Mouse (Mus musculus) intestine, embryonic 16.5 days (tissue): ENCODE measurements around the gene Reep3. TPM values are rescaled to one million over a fixed set of nuclear protein-coding genes. Genes with fewer than 3 reads are reported as not detected.
A peak's percentile ranks its signal among the peaks of the same experiment; 100 is the strongest.

ENCODE experiments used
- ATAC-seq: fragments of 200-750 bp; cut with Nextera tagmentation; 2 replicates; pipeline ENCODE4 v1.8.0; 2017; ENCODE audit warnings: moderate TSS enrichment, moderate library complexity
- H3K27ac ChIP-seq: fragments of 300-500 bp; sonication (generic); 2 replicates; pipeline ENCODE4 v1.5.1; 2014; ENCODE audit warnings: mild to moderate bottlenecking, low read length
- H3K27me3 ChIP-seq: fragments of 300-500 bp; sonication (generic); replicated peaks from 2 replicates; pipeline ENCODE4 v1.6.1; 2014; ENCODE audit warnings: low read length, control low read depth, mixed read lengths; ENCODE audit not compliant: control insufficient read depth, insufficient read depth
- H3K36me3 ChIP-seq: fragments of 300-500 bp; sonication (generic); 2 replicates; pipeline ENCODE4 v1.6.1; 2014; ENCODE audit warnings: low read length, control low read depth; ENCODE audit not compliant: control insufficient read depth, insufficient read depth
- H3K4me1 ChIP-seq: fragments of 300-500 bp; sonication (generic); 2 replicates; pipeline ENCODE4 v1.6.1; 2014; ENCODE audit warnings: low read length, control low read depth, mixed read lengths; ENCODE audit not compliant: control insufficient read depth, insufficient read depth
- H3K4me2 ChIP-seq: fragments of 300-500 bp; sonication (generic); 2 replicates; pipeline ENCODE4 v1.6.1; 2014; ENCODE audit warnings: low read depth, low read length, control low read depth
- H3K4me3 ChIP-seq: fragments of 300-500 bp; sonication (generic); 2 replicates; pipeline ENCODE4 v1.5.1; 2014; ENCODE audit warnings: mild to moderate bottlenecking, low read length
- H3K9ac ChIP-seq: fragments of 300-500 bp; sonication (generic); 2 replicates; pipeline ENCODE4 v1.6.1; 2014; ENCODE audit warnings: low read depth, low read length
- H3K9me3 ChIP-seq: fragments of 300-500 bp; sonication (generic); 2 replicates; pipeline ENCODE4 v1.6.1; 2016; ENCODE audit warnings: low read length, control low read depth; ENCODE audit not compliant: control insufficient read depth
- WGBS: fragments of 180-500 bp; shearing (Covaris S2); extraction: QIAGEN DNeasy Blood & Tissue Kit; methylation state at CpG from one replicate; pipeline ENCODE4 v1.1.7; 2014; 5-methylcytosine and 5-hydroxymethylcytosine counted together
- polyA plus RNA-seq: library from polyadenylated mRNA; unstranded; fragments of >200 nt; fragmentation: Nextera tagmentation; extraction: Ambion mirVana; gene quantifications from 2 replicates; pipeline ENCODE4 v1.2.1, GENCODE M21; 2015

The Reep3 gene
- polyA plus RNA-seq, 1 experiment from 2014 or later, result 36.2 TPM

DNA sequence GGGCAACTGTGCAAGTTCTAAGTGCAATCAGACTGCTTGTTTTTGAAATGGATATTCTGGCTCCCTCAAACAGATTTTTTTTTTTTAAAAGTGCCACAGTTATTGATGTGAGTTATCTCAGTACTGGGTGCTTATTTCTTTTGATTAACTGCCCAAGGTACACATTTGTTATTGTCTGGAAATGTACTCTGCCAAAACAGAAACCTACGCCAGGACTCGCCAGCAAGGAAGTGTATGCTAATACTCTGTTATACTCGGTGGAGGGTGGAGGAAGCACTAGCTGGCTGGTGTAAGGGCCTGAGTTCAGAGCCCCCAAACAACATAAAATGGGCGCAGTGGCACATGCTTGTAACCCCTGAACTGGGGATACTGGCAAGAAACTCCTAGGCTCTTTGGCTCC is 34.9 kb downstream of the Reep3 start:
- H3K4me3 ChIP-seq, result no peak overlapping the region
- H3K27me3 ChIP-seq, result no peaks in the 10 kb centered on the region
- ATAC-seq, result 0 out of 2 replicates have a peak, but pooled peaks have one; percentile 45
- no peak overlapping the region for H3K4me2 ChIP-seq
- H3K9ac ChIP-seq, result no peak overlapping the region; the same call in 1 of the 2 replicates
- 37% methylated on average over 4 of the region's 4 CpGs for WGBS
- no peak overlapping the region; the same call in 1 of the 2 replicates for H3K27ac ChIP-seq
- peaks cover 11% of the 10 kb centered on the region for H3K4me1 ChIP-seq
- no peaks in the 10 kb centered on the region for H3K9me3 ChIP-seq
- H3K36me3 ChIP-seq, result no peaks in the 10 kb centered on the region

- no peaks in the 10 kb centered on the region for H3K27me3 ChIP-seq
- no peak overlapping the region; the same call in 1 of the 2 replicates for H3K27ac ChIP-seq
- no peak overlapping the region for H3K9ac ChIP-seq
- peaks cover 13% of the 10 kb centered on the region for H3K4me1 ChIP-seq
- no peaks in the 10 kb centered on the region for H3K36me3 ChIP-seq
- no peak overlapping the region for H3K4me2 ChIP-seq
- 51% methylated on average over 10 of the region's 10 CpGs for WGBS
- no peak overlapping the region for H3K4me3 ChIP-seq
- no peak for ATAC-seq
- no peaks in the 10 kb centered on the region for H3K9me3 ChIP-seq
Observed at GRCm38 (mm10) chr10:67061367-67061801, 35.4 kb downstream of the Reep3 start.

DNA sequence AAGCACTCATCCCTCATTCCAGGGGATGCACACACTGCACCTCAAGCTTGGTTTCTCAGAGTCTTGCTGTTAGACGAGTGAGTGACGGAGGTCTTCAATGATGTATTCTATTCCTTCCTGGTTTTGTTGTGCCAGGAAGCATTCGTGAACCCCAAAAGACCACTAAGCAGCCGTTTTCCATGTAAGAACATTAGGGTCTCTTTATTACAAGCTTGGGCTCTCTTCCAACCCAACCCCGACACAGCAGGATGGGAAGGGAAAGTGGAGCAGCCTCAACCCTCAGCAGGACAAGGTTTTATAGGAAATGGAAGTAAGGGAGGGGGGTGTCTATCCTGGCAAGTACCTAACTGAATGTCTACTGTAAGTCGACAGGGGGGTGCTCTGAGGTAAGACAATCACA is 38.0 kb downstream of the Reep3 start:
- peak overlapping the region; percentile 12; the same call in 1 of the 2 replicates for H3K27ac ChIP-seq
- peaks cover 15% of the 10 kb centered on the region for H3K4me1 ChIP-seq
- H3K36me3 ChIP-seq, result no peaks in the 10 kb centered on the region
- no peaks in the 10 kb centered on the region for H3K27me3 ChIP-seq
- H3K9ac ChIP-seq, result no peak overlapping the region
- 67% methylated on average over 6 of the region's 6 CpGs for WGBS
- no peak for ATAC-seq
- no peak overlapping the region for H3K4me2 ChIP-seq
- H3K4me3 ChIP-seq, result no peak overlapping the region
- no peaks in the 10 kb centered on the region for H3K9me3 ChIP-seq

DNA sequence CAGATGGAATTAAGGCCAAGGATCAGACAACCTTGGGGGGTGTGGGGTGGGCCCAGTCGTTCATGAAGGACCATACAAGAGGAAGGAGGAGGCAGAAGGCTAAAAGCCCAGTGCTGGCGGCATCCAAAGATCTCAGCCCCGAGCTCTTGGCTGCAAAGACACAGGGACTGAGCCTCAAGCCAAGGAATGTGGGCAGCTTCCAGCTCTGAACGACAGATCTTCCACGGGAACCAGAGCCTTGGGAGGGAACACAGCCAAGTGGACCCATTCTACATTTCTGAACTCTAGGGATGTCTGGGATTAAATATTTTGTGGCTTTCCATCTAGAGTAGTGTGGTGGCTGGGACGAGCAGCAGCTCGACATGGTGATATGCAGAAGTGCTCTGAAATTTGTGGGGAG is 38.4 kb downstream of the Reep3 start:
- no peak for ATAC-seq
- Histone ChIP-seq H3K4me2 (no peak overlapping the region), H3K27me3 (no peaks in the 10 kb centered on the region), H3K4me3 (no peak overlapping the region), H3K4me1 (peaks cover 19% of the 10 kb centered on the region), H3K9me3 (no peaks in the 10 kb centered on the region), H3K27ac (peak overlapping the region; percentile 12; the same call in 1 of the 2 replicates), H3K9ac (no peak overlapping the region), H3K36me3 (no peaks in the 10 kb centered on the region)
- 49% methylated on average over 7 of the region's 7 CpGs for WGBS

- no peak for ATAC-seq
- H3K27ac ChIP-seq, result no peak overlapping the region
- H3K27me3 ChIP-seq, result no peaks in the 10 kb centered on the region
- H3K4me1 ChIP-seq, result peaks cover 19% of the 10 kb centered on the region
- H3K36me3 ChIP-seq, result no peaks in the 10 kb centered on the region
- no peak overlapping the region for H3K9ac ChIP-seq
- H3K4me2 ChIP-seq, result no peak overlapping the region
- 92% methylated on average over 6 of the region's 6 CpGs for WGBS
- H3K9me3 ChIP-seq, result no peaks in the 10 kb centered on the region
- H3K4me3 ChIP-seq, result no peak overlapping the region
Observed at GRCm38 (mm10) chr10:67057696-67058095, 39.0 kb downstream of the Reep3 start.

DNA sequence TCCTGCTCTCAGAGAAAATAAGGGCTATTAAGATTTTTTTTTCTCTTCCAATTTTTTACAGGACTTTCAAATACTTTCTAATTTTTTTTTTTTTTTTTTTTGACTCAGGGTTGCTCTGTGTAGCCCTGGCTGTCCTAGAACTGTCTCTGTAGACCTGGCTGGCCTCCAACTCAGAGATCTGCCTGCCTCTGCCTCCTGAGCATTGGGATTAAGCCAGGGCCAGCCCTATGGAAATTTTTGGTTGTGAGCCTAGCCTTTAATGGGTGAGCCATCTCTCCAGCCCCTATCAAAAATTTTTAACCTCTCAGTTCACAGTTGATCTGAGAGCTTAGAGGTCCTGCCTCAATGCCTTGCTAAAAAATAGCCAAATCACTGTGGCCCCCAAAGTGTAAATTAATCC is 39.5 kb downstream of the Reep3 start:
- no peak for ATAC-seq
- Histone ChIP-seq H3K4me2 (no peak overlapping the region), H3K36me3 (no peaks in the 10 kb centered on the region), H3K9me3 (no peaks in the 10 kb centered on the region), H3K9ac (no peak overlapping the region), H3K27ac (no peak overlapping the region), H3K27me3 (no peaks in the 10 kb centered on the region), H3K4me1 (peaks cover 19% of the 10 kb centered on the region), H3K4me3 (no peak overlapping the region)

DNA sequence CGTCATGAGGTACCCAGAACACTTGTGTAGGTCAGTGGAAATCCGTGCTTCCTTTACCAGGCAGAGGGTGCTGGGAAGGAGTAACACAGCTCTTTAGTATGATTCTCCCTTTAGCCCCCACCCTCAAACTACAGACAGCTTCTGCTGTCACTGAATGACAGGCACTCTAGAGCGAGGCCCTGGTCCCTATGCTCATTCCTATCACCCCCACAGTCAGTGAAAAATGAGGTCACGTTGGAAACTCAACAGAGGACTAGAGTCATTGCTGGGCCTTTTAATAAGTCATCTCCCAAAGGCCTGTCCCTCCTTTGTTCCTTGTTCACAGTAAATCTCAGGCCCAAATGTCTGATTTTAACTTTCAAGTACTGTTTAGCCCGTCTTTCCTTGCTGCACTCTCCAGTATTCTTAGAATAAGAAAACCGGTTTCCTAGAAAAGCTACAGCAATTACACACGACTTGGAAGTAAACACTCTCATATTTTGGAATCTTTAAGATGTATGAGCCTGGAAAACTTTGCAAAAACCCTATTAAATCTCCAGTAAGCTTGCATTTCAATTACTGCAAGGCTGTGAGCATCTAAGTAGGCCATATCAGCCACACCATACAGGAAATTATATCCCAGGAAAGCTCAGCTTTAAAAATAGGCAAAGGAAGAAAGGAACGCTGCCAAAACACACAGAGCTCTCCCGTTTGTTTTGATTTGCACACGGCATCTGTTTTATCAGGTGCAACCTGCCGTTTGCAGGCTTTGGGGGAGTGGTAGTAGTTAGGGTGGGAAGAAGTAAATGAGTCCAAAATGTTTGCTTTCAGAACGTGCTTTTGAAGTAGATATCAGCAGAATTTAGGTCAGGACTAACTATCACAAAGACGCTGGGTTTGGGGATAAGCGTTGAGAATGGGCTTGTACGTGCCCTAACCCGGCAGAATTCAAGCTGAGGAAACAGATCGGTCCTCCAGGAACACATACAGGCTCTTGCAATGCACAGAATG is 40.6 kb downstream of the Reep3 start:
- Histone ChIP-seq H3K4me3 (no peak overlapping the region), H3K4me1 (peaks cover 16% of the 10 kb centered on the region), H3K9ac (no peak overlapping the region), H3K36me3 (no peaks in the 10 kb centered on the region), H3K27me3 (no peaks in the 10 kb centered on the region), H3K4me2 (no peak overlapping the region), H3K9me3 (no peaks in the 10 kb centered on the region), H3K27ac (peak overlapping the region; percentile 69)
- peak; percentile 43; the same call in 1 of the 2 replicates for ATAC-seq
- WGBS, result 36% methylated on average over 17 of the region's 17 CpGs

DNA sequence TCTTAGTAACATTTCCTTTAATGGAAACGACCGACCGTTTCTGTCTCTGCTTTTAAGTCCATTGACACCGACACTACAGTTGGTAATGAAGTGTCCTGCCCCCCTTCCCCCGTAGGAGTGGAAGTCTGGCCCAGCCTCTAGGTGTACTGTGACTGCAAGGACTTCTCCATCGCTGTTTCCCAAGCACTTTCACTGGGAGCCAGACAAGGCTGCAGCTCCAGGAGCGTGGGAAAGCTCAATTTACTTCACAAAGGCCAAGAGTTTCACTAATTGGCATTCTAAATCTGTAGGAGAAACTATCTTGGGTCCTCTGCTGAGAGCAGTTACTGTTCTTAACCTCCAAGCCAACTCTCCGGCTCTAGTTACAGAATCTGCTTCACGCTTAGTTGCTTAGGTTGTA is 43.3 kb downstream of the Reep3 start:
- Histone ChIP-seq H3K36me3 (no peaks in the 10 kb centered on the region), H3K4me2 (no peak overlapping the region), H3K27ac (peak overlapping the region; percentile 57; the same call in 1 of the 2 replicates), H3K27me3 (no peaks in the 10 kb centered on the region), H3K9ac (no peak overlapping the region), H3K4me3 (no peak overlapping the region), H3K9me3 (no peaks in the 10 kb centered on the region), H3K4me1 (peaks cover 18% of the 10 kb centered on the region)
- WGBS, result 46% methylated on average over 9 of the region's 9 CpGs
- no peak for ATAC-seq

DNA sequence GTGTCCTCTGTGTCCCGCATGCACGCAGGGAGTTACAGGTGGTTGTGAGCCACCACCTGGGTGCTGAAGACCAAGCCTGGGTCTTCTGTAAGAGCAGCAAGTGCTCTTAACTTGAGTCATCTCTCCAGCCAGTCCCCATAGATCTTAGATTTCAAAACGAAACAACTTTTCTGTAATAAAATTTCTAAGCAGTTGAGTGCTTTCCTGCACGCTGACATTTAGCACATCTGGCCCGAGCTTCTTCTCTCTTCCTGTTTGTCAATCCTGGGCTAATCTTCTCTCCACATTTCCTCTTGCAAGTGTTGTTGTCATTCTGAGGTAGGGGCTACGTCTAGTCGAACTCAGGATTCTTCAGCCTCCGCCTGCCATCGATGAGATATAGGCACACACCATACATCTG is 44.3 kb downstream of the Reep3 start:
- 60% methylated on average over 9 of the region's 9 CpGs for WGBS
- H3K27ac ChIP-seq, result peak overlapping the region; percentile 22; the same call in 1 of the 2 replicates
- H3K4me2 ChIP-seq, result no peak overlapping the region
- no peaks in the 10 kb centered on the region for H3K36me3 ChIP-seq
- H3K27me3 ChIP-seq, result no peaks in the 10 kb centered on the region
- no peaks in the 10 kb centered on the region for H3K9me3 ChIP-seq
- peaks cover 23% of the 10 kb centered on the region for H3K4me1 ChIP-seq
- H3K9ac ChIP-seq, result no peak overlapping the region
- H3K4me3 ChIP-seq, result no peak overlapping the region
- ATAC-seq, result no peak
